Mouse (Mus musculus) lung, postnatal 25 days (tissue): Measurements from ENCODE around the gene Alyref.
"Not testable (repeated sequence)": the region's sequence is repeated elsewhere in the genome, so short reads cannot be mapped to it uniquely, and the experiment has no call there.

Experiments used
- DNase-seq: peaks from one replicate; pipeline ENCODE4 v3.0.0; 2022; ENCODE audit warnings: low spot score

Gene Alyref

DNA sequence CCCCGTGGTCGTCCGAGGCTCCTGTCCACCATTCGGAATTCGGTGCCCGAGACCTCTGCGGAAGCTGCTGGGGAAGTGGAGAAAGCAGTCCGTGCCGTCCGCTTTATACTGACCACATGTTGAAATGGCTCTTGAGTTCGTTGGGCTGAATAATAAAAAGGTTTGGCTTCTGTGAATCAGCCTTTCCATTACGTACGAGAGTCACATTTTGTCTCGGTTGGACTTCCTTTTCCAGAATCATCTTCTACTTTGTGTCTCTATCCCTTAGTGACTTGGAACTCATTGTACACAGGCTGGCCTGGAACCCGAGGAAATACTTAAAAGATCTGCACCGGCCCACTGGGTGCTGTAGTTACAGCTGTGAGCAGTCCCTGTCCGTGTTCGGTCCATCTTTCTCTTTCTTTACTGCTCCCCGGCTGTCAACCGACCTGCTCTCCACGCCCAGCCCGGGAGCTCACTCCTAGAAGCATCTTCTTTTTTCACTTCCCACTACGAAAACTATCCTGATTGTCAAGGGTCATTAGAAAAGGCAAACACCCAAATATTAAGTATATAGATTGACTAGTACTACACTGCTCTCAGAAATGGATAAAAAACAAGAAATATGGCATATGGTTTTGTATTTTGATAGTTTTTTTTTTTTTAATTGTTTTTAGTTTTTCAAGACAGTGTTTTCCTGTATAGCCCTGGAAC, 24.4 kb downstream of the Alyref start:
- DNase-seq: no peak

DNA sequence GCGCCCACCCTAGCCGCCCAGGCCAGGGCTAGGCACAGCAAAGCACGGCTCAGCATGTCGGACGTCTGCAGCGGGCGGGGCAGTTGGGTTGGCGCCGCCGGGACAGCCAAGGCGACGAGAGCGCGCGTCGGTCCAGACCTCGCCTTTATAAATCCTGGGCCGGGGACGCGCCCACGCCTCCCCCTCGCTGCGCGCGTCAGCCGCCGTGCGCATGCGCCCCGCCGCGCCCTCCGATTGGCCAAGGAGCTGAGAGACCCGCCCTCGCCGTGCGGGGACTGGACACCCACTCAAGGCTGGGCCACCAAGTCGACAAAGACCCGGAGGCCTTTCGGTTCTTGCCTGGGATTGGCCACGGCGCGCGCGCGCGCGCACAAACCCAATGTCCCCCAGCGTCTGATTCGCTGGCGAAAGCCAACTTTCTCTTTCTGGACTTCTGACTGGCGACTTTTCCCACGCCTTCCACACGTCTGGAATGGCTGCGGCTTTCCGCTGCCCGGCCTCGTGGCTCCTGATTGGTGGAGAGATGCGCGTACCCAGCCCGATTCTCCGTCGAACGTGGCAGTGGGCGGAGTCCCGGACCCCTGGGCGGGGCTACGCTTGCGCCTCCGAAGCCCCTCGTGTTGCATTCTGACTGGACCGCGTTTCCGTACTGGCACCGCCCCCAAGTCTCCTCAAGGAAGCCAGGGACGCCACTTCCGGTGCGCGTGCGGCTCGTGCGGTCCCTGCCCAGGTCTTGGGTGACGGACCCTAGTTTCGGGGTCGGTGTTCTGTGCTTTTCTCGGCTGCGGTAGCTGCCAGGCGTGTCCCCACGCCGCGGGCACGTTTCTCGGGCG, 25.2 kb downstream of the Alyref start, which contains the start of gene P4hb:
Gene P4hb (minus strand): TSS at position 502 of the 833 bp plus-strand sequence.
- DNase-seq: peak; percentile 100

DNA sequence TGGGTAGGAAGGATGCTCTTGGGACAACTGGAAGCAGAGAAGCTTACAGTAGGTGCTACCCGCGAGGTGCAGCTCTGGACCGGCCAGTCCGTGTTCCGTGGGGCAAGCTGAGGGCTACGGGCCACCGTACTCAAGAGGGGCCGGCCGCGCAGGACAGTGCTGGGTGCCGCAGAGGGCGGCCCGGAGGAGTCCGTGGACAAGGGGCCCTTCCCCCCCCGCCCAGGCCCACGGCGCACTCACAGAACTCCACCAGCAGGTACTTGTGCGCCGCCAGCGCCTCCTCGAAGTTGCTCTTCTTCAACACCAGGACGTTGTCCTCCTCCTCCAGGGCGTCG, 25.8 kb downstream of the Alyref start:
- DNase-seq: no peak

DNA sequence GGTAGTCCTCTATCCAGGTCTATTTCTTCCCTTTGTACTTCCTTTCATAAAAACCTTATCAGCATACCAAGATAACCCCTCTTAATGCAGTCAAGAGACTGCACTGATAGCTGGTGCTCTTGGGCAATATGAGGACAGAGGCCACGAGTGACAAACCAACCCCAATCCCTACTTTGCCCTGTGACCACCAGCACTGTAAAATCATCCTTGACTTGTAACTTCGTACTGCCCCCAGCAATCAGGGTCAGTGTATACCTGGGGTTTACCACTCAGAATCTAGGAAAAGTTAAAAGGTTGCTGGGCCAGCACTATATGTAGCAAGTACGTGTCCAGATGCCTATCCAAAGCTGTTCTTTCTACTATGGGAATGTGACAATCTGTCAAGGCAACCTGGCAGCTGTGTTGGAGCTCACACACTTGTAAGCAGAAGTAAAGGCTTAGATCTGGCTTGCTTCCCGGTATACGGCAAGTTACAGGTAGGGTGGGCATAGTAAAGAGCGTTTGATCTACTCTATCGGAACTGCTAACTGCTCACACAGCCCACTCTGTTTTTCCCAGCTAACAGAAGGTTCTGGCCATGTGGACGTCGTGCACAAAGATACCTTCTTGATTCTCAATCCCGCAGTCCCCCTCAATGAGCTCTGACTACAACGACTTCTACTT, 26.3 kb downstream of the Alyref start:
- no peak for DNase-seq

DNA sequence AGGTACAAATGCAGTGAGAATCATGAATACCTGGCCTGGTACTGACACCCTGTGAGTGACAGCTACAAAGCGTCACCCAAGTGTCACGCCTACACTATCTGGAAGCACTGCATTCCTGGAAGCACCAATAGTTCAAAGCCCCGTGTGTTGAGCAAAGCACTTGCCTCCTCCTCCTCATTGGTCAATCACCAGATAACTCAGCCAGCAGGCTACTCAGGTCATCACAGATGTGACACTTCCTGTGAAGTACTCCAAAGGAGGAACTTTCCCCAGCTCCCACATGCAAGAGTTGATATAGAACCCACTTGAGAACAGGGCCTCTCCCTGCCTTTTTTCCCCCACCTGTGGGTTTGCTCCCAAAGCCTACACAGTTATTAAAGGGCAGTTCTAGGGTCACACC, 27.0 kb downstream of the Alyref start:
- DNase-seq: no peak

DNA sequence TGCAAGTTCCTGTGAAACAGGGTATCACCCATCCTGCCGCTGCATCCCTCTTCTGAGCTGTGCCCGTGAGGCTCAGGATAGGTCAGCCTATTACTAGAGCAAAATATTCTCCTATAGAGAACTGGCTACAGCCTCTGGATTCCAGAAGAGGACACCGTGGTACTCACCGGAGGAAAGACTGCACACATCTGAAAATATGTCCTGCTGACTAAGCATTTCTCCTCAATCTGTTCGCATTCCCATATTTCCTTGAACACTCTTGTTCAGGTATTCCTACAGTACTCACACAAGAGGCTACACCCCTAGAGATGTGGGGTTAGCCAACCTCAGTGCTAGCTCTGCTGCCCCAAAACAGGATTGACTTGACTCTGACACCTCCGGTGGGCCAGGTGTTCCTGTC, 29.8 kb downstream of the Alyref start:
- DNase-seq: no peak

DNA sequence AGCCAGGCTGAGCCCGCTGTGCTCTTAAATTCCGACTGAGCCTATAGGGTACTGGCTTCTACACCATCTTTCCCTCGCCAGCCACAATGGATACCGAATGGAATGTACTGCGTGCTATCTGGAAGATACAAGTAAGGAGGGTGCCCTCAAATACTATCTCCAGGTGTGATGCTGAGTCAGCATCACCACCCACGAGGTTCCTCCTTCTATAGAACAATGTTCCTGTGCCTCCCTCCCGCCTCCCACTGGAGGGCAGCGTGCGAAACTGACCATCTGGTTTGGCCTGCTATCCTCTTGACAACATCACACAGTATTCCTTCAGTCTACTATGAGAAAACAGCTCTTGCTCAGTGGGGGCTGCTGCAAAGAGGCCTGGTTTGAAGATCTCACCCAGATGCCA, 33.1 kb downstream of the Alyref start:
- DNase-seq: no peak

DNA sequence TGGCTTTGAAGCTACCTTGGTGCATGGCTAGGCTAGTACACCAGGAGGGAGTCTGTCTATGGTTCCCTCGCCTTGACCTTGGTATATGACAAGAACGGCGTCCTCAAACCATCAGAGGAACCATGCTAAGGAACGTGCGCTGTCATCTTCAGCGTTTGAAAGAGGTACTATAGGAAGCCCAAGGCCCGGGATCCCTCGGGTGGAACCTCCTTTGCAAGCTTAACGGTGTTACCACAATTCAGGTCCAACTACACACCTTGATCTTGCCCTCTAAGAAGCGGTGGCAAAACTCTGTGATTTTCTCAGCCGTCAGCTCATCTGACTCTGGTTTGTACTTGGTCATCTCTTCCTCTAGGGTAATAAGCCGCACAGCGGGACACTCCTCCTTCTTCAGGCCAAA, 35.2 kb downstream of the Alyref start:
- DNase-seq: no peak

DNA sequence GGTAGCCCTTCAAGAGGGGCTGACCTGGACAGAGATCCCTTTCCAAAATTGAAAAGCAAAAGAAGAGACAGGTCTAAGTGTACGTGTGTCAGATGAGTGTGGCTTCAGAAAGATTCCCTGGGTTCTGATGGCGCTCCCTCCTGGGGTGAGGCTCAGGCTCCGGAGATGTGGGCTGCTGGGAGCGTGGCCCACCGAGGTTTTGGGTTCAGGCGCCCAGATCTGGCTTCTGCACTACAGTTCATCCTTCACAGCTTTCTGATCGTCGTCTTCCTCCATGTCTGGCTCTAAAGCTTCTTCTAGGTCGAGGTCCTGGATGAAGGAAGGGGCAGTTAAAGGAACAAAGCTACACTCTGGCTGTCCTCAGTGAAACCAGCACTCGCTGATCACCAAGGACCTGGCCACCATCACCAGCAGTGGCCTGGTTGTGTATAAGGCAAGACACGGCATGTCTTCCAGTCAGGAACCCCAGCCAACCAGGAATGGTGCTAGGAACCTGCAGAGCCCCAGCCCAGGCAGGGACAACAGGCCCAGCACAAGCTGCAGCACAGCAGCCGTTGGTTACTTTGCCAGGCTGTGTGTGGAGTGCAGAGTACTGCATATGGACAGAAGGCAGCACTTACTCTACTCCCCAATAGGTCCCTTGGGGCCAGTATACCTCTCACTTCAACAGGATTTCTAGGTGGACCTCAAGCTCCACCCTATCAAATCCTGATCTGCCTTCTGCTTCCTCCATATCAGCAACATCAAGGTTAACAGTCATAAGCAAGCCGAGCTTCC, 37.0 kb downstream of the Alyref start:
- no peak for DNase-seq

DNA sequence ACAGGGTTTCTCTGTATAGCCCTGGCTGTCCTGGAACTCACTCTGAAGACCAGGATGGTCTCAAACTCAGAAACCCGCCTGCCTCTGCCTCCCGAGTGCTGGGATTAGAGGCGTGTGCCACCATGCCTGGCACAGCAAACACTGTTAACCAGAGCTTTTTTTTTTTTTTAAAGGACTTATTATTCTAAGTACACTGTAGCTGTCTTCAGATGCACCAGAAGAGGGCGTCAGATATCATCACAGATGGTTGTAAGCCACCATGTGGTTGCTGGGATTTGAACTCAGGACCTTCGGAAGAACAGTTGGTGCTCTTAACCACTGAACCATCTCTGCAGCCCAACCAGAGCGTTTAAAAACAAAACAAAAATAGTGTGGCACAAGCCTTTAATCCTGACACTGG, 39.3 kb downstream of the Alyref start:
- not testable (repeated sequence) for DNase-seq

DNA sequence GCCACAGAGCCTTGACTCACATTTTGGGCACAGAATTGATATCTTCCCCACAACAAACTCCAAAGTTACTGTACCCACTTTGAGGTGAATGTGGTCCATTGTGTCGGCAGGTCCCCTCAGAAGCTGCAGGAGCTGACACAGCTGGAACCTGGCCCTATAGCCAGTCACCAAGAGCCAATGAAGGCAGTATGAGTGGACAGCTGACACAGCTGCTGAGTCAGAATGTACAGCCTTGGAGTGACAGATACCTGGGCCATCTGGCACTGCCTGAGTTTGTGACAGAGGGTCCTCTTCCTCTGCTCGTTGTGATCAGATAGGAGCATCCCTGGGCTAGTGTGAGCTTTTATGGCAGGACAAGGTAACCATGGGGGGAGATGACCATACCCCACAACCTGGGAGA, 42.9 kb downstream of the Alyref start:
- DNase-seq: no peak

DNA sequence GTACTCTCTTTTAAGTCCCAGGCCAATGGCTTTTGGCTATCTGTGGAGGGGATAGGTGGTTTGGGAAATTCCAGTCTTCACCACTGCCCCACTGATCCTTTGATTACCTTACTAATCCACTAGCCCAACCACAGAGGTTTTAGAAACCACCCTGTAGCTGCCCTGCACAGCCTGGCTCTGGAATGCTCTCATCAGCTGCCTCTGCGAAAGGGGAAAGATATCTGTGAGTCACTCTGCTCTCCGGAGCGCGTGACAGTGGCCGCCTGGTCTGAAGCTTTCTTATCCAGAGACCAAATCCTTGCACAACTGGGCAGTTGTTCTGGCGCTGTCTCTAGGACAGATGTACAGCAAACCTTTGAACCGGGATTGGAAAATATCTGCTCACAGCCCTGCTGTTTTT, 43.3 kb downstream of the Alyref start:
- DNase-seq: no peak

DNA sequence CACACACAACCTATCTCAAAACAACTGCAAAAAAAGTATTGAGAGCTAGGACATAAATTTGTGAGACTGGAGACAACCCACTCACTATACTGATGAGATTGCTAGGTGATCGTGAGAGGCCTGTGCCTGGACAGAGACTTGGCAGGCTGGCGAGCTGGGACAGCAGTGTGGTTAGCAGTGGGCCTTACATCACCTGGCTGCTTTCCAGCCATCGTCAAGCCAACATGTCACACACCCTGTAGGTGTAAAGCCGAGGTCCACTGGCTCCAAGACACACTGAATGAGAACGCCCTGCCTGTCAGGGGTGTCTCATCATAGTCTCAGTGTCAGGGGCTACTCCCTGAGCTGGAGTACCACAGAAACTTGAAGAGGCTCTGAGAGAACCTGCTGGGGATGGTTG, 45.4 kb downstream of the Alyref start:
- no peak for DNase-seq

DNA sequence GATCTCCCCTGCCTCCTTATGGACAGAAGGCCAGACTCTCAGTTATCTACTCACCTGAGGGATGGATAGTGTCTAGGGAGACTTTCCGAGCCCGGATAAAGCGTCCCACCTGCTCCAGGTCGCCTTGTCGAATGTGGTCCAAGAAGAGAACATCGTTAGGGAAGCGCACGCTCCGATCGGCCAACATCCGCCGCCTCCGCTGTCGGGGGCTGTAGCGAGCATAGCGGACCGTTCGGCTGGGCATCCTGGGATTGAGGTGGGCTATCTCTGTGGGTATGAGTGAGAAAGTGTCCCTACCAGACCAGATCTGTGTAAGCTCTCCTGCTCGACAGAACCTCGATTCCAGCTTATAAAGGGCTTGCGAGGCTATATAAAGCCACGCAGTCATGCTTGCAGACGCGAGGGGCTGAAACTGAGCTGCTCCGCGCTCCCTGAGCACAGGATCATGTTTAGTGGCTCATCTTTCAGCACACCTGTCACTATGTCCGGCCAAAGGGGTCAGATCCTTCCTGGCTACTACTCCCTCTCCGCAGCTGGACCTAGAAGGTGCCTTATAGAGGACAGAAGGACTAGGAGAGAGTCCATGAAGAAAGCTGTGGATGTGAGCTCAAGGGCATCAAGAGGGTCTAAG, 47.2 kb downstream of the Alyref start, which contains the start of gene Ppp1r27:
Gene Ppp1r27 (minus strand): TSS at position 323 of the 631 bp plus-strand sequence.
- no peak for DNase-seq

DNA sequence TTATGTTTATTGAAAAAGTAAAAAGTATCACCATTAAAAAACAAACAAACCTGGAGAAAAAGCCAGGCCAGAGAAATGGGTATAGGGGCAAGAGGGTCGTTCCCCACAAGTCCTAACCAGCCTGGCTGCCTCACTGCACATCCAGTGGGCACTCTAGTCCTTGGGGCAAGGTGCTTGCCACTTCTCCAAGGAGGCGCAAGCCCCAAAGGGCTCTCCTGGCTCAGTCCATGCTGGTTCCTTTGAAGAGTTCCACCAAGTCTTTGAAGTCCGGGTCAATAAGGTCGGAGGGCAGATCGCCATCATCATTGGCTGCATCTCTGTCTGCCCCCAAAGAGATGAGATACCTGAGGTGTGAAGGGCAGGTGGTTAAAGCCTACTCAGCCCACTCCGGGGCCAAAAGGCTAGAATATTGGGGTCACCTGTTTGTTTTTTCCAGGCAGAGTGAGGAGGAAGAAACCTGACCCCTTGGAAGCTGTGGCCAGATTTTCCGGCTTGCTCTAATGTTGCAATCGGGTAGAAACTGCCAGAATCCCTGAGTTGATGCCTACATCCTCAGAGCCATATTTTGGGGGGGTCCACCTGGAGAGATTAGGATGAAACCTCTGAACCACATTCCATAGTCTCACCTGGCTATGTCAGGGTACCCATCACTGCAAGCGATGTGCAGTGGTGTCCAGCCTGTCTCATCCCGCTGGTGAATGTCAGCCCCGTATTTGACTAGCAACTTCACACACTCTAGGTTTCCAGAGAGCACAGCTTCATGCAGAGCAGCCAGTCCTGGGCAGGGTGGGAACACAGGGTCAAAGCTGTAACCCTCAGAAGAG, 48.0 kb downstream of the Alyref start:
- DNase-seq: no peak

DNA sequence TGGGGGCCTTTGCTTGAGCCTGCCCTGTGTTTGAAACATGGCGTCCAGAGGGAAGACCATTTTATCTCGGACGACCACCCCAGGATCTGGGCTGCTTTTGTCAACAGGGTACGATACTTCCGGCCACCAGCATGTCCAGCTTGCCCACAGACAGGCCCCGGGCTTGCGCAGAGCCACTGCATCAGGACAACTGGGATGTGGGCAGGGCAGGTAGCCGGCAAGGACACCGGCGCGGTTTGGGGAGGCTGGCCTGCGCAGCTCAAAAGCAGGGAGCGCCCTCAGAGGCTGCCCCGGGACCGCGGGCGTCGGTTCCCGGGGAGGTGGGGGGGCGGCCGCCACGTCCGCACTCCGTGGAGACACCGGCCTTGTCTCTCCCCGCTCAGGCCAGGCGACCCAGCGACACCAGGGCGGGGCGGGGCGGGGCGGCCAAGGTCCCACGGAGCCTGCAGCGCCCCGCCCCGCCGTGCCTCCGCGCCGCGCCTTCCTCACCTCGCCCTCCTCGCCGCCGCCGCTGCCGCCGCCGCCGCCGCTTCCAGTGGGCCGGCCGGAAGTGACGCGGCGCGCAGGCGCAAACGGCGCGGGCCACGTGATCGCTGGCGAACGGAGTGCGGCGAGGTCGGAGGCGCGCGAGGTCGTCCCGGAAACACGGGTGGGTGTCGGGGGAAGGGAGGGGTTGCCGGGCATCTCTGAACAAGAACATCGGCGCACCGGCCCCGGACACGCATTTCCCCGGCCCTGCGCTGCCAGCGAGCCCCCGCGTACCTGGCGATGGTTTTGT, 48.8 kb downstream of the Alyref start, which contains the start of gene Mcrip1:
Gene Mcrip1 (minus strand): TSS at position 560 of the 778 bp plus-strand sequence.
- peak; percentile 95 for DNase-seq

DNA sequence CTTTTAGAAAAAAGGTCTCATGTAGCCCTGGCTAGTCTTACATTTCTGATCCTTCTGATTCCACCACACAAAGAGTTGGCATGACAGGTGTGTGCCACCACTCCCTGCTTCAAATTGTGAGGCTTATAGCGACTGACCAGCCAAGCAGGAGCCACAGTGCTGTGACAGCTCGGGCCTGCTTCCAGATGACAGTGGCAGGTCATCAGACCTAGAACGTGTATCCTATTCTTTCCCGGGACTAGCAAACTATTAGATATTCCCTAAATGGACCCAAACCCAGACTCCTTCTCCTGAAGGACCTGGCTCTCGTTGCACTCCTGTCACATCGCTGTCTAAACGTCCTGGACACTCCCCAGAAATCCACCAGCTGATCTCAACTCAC, 49.4 kb downstream of the Alyref start:
- DNase-seq: no peak

DNA sequence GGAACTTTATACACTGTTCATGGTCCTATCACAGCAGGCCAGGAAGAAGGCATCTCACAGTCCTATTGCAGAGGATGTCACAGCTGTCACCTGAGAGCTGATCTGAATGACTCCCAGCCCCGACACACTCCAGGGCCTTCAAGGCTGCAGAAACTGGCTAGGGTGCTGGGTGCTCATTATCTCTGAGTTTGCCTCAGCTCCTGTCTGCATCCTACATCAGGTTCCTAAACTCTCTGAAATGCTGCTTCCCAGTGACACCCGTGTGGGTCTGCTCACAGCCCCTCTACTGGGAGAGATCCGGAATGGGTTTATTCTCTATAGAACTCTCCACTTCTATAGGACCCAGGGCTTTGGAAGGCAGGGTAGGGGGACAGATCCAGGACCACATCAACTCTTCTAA, 50.0 kb downstream of the Alyref start:
- no peak for DNase-seq

DNA sequence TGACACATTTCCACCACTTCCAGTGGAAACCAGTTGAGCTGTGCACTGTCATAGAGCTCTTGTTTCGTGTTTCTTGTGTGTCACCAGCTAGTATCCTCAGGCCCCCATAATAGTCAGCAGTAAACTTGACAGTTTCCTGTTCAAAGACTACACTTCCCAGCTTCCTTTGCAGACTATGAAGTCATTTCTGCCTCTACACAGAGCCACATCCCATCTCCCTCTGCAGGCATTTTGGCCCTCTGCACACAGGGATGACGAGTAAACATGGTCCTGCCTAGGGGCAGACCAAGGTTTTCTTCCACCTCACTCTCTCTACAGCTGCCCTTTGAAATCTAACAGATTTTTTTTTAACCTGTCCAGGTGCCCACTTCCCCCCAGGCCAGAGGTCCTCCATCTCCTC, 50.7 kb downstream of the Alyref start:
- no peak for DNase-seq

DNA sequence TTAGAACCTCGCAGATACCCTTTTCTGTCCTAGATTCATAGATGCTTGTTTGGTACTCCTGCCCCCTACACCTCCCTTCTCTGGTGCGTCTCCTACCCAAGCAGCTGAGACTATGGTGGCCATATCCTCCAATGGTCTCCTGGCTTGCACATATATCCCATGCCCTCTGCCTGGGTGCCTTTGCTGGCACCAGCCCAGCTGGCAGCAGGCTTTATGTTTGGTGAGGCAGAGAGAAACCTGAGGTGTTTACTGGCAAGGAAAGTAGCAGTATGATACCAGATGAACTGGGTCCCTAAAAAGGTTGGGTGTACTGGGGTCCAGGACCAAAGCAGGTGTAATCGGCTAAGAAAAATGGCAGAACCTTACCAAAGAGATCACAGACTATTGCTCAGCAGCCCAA, 52.2 kb downstream of the Alyref start:
- no peak for DNase-seq
